Mouse (Mus musculus) embryo, embryonic 9.5 days (tissue): ENCODE measurements around the gene Utrn.

ENCODE experiments used
- DNase-seq: peaks from one replicate; pipeline ENCODE4 v3.0.0-alpha.2; 2017; ENCODE audit errors: extremely low spot score

Gene Utrn

DNA sequence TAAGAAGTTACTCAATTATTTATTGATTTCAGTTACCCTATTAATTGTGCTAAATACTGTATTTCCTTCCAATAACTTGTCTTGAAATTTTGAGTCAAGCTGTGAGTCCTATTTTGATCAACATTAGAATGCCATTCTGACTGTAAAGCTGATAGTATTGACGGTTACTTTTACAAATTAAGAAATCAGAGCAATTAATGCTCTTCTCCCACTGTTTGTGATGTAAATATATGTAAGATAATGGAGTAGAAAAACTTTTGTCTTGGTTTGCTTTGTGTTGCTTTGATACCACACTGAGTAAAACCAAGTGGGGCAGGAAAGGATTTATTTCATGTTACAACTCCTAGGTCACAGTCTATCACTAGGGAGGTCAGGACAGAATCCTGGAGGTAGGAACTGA lies 327.4 kb downstream of the Utrn start:
- DNase-seq, result no peak

DNA sequence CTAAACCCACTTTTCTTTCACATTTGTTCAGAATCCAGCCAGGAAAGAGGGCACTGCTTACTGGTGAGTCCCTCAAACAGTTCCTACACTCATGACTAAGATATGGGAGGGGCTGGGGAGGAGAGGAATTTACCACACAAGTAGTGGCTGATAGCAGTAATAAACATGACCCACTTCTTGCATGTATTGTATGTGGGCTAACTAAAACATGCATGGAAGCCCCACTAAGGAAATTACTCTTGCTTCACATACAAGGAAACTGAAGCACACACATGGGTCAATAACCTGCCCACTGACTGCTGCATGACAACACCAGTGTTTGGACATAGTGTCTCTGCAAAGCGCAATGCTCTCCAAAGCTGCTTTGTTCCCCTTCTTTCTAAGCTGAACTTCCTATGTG lies 333.9 kb downstream of the Utrn start:
- no peak for DNase-seq

DNA sequence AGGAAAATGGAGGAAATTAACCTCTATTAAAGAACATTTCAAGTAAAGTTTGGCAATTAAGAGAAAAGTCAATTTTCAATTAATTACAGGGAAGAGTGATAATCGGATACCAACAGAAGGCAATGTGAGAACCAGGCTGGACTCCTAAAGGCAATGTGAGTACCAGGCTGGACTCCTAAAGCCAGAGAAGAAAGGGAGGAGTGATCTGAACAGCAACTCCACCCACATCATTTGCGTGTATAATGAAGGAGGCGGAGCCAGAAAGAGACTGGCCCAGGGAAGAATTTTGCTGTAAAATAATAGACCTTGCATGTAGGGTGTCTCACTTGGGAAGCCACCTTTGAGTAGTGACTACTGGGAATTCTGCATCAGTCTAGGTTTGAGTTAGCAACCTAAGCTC lies 334.4 kb downstream of the Utrn start:
- no peak for DNase-seq

DNA sequence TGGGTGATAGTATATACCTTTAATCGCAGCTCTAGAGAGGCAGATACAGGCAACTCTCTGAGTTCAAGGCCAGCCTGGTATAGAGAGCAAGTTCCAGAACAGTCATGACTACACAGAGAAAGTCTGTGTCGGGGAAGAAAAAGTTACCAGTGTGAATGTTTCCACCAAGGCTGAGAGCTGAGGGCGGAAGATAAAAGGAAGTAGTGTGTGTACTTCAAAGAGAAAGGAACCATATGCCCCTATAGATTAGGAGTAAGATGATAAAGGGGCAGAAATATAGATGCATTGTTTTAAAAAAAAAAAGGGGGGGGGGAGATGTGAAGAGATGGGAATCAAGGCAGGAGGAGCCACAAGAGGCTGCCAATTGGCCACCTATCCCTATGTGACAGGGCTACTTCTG lies 334.9 kb downstream of the Utrn start:
- no peak for DNase-seq

DNA sequence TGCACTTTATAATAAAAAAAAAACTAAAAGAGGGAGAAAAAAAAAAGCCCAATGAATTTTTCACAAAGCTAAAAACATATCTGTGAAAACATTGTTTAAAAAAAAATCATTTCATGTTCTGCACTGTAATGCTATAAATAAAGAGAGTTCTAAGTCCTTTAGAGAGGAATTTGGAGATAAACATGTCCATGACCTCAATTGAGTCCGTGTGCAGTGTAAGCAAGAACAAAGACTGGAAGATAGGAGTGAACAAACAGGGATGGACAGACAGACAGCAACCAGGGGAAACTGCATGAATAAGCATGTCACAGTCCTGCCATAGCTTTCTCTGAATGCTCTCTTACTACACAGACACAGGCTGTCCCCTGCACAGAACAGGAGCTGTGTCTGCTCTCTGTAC lies 347.1 kb downstream of the Utrn start:
- DNase-seq, result no peak

DNA sequence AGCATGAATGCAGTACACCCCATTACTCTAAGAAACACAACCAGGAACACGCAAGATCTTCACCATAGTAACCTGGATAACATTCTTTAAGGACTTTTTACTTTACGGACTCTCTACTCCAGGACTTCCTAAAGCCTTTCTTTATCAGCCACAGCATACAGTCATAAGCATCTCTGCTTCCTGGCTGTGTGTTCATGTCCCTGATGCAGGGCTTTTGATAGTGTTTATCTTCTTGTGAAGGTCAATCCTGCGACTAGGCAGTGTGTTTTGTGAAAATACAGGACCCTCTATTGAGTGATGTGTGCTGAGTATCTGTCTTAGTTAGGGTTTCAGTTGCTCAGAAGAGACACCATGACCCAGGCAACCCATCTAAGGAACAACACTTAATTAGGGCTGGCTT lies 351.0 kb downstream of the Utrn start:
- DNase-seq, result no peak

DNA sequence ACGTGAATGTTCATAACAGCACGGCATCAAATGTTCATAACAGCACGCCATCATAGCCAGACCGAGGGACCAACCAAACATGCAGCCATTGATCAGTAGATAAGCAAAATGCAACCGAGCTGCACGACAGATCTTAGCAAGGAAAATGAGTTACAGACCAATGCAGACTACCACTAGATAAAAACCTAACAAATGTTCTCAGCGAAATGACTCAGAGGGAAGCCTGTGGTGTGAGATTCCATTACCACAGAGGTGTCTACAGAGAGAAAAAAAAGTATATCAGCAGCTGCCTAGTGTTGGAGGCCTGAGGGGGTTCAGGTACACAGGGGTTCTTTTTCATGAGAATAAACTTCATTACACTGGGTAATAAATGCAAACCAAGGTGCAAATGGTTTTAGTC lies 363.6 kb downstream of the Utrn start:
- no peak for DNase-seq

DNA sequence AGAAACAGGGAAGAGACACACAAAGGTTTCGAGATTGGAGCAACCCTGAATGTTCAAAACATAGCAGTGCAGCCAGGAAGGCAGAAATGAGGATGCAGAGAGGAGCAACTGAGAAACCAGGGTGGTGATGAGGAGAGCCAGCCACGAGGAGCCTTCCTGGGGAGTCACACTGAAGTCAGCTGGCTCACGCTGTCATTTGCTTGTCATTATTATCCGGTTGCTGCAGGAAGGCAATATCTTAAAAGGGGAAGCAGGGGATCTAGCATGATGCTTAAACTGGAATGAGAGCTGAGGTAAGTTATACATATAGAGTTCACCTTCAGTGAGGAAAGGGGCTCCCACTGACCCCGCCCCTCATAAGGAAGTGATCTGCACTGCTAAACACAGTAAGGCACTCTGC lies 368.7 kb downstream of the Utrn start:
- no peak for DNase-seq

DNA sequence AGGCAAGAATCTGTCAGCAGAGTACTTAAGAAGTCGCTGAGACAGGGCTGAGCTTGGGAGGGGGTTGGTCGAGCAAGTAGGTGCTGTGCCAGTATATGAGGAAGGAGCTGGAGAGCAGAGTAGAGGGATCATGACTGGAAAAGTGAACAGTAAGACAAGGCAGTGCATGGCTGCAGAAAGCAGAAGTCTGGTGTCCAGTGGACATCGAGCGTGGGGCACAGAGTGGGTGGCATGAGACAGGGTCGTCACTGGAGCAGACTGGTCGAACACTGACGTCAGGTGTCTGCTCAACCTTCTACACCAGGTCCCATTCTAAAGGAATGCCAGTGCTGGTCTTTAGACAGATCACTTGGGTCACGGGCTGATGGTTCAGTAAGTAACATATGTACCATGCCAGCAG lies 371.6 kb downstream of the Utrn start:
- DNase-seq, result no peak

DNA sequence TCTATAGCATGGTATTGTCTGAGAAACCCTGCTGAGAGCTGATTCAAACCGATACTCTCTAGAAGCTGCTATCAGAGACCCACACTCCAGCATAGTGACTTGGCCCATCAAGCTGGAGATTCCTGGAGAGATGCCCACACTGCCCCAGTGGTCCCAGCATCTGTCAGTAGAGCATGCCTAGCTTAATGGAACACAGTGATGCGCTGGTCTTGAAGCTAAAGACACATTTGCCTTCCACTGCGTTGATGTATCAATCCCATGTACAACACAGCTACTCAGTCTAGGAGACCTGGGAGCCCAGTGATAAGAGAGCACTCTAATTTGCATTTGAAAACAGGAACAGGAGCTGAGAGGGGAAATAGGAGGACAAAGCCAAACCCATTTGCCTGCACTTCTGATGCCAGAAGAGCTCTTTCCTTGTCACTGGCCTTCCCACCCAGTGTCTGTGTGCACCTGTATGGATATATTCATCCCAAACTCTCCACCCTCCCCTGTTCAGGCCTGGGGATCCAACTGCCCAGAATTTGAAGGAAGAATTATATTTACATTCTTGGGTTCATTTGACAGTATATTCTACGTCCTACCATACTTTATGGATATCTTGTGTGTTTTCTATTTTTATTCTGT lies 379.5 kb downstream of the Utrn start:
- DNase-seq, result no peak

DNA sequence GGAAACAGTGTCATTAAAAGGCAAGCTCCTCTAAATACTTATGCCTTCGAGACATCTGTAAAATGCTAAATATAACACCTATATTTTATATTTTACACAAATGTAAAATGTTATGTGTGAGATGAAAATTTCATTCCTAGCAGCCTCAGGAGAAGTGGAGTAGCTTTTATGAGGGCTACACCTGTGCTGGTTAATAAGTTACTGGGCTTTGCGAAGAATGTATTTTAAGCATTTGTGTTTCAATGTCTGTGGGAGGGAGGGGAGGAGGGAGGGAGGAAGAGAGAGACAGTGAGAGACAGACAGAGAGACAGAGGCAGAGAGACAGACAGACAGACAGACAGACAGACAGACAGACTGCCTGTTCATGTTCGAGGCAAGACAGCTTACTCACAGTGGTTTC lies 380.6 kb downstream of the Utrn start:
- no peak for DNase-seq

DNA sequence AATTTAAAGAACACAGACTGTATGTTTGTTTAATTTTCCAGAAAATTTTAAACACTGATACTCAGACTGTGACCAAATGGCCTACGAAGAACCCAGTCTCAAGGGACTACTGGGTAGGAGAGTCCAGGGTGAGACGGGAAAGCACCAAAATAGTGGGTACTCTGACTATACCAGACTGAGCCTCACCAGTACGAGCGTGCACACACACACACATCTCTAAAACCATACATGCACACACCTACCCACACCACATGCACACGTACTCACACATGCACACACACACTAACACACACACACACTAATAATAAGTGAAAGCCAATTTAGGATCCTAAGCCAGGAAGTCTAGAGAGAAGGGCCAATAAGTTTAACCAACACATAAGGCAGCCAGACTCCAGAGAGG lies 381.0 kb downstream of the Utrn start:
- DNase-seq, result no peak

DNA sequence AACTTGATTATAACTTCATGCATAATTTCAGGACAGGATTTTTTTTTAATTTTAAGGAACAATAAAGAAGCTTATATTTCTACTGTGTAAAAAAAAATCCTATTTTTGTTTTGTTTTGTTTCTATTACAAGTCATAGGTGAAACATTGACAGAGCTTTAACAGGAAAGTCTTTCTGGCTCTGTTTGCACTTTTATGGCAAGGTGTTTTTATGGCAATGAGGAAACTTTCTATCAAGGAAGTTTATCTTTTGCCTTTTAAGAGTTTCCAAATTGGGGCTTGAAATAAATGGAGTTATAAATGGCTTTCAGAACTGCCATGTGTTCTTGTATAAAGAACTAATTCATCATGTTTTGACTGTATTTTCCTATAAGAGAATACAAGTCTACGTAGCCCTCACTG lies 385.7 kb downstream of the Utrn start:
- DNase-seq, result no peak

DNA sequence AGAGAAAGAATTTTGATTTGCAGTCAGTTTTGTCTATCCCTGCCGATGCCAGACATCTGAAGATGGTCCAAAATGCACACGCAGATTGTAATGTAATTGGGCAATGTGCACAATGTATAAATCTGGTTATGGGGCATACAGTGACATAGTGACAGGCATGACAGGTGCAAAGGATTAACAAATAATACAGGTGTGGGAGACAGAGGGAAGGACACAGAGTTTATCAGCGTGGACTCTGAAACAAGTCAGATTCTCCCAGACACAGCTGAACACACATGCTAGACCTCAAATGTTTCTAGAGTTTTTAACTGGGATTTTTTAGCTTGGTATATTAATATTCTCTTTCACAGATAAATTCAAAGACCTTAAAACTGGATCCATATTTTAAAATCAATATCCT lies 386.2 kb downstream of the Utrn start:
- DNase-seq, result no peak

DNA sequence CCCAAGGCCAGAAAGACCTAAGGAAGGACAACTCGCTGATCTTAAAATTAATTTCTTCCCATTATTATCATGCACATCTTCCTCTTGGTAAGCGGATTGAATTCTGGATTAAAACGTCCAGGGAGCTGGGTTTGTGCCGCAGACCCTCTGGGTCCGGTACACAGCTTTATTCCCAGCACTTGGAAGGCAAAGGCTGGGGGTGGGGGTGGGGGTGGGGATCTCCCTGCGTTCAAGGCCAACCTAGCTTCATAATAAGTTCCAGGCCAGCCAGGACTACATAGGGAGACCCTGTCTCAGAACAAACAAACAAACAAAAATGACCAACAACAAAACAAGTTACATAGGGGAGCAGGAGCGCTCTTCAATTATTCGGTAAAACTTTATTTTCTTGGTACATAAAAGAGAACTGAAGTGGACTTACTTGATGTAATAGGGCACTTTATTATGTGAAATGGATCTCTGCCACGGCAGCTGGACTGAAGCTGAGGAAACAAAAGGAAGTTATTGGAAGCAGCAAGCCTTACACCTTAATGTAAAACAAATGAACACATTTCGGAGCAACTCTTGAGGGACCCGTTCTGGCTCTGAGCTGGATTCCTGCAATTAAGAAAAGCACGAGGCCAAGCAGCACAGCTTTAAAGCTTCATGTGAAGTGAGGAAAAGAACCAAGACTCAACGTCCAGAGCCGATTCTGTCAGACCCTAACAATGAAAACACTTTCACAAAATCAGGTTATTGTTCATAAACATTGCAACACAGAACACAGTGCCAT lies 394.1 kb downstream of the Utrn start:
- no peak for DNase-seq

DNA sequence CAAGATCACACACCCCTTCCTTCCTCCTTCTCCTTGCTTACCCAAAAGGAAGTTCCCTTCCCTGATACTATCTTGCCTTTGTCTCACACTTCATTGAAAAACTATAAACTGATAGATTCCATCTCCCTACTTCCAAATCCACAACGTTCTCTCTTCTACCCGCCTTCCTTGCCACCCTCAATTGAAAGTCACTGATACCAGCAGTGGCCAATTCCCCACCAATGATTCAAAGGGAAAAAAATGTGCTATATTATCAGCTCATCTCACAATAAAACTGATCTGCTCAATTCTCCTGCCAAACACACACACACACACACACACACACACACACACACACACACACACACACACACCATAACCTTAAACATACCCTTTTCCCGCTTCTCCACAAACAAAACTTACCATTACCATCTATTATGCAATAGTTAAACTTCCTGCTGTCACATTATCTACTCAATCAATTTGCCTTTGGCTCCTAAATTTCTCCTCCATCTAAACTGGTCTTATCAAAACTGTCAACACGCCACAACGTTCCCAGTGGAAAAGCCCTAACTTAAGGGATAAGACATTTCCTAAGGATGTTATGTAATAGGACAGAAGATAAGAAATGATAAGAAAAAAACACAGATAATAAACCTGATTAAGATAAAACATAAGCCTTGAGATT lies 399.6 kb downstream of the Utrn start:
- DNase-seq, result no peak

DNA sequence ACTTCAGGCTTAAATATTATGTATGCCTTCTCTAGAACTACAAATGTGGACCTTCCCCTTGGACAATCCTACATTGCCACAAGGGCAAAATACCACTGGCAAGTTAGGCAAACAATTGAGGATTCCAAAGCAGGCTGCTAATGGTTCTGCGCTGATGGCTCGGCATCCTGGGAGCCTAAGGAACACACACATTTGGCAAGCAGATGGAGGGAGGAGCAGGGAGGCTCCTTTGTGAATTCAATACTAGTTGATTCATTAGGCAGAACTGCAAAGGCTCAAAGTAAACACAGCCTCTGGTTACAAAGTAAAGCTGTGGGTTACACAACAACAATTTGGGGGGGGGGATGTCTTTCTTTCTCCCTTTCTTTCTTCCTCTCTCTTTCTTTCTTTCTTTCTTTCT lies 401.6 kb downstream of the Utrn start:
- DNase-seq, result peak; percentile 34

DNA sequence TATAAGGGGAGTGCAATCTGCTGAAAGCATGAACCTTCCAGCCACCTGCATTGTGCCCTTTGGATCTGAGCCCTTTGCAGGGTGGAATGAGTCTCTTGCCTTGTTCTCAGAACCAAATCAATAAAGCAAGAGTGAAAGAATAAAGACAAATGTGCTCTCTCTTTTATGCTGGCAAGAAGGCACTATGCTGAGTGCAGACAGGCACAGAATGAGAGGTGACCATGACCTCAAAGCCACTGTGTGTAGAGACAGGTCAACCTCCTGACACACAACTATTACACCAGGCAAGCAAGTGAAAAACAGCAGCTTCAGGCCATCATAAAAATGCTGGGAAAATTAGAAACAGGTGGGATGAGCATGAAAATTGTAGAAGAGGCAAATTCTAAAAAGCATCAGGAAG lies 408.2 kb downstream of the Utrn start:
- no peak for DNase-seq

DNA sequence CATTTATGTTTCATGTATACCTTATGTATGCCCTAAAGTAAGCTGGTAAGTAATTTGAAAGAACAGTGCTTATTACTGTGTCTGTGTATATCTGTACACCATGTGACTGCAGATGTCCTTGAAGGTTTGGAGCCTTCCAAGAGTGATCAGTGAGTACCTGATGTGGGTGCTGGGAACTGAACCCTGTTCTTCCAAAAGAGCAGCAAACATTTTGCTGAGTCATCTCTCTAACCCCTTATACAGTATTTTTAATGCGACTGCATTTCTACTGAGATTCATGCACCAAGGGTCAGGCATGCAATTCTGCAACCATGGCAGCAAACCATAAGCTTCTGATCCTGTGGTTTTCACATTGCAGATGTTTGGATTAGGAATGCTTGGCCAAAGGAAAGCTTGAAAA lies 412.3 kb downstream of the Utrn start:
- no peak for DNase-seq

DNA sequence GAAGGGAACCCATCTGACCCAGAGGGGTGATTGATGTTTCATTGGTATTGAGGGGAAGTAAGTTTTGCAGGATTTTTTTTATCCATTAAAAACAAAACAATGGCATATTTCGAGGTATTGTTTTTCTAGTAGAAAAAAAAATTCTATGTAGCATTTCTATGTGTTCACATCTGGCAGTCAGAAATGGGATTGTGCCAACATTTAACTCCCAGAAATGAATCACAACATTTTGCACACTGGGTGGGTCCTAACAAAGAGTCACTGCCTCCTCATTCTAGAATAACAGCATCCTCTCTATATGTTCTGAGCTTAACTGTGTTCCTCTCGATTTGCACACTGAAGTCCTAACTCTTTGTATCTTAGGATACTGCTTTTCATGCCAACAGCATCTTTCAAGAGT lies 416.5 kb downstream of the Utrn start:
- no peak for DNase-seq

DNA sequence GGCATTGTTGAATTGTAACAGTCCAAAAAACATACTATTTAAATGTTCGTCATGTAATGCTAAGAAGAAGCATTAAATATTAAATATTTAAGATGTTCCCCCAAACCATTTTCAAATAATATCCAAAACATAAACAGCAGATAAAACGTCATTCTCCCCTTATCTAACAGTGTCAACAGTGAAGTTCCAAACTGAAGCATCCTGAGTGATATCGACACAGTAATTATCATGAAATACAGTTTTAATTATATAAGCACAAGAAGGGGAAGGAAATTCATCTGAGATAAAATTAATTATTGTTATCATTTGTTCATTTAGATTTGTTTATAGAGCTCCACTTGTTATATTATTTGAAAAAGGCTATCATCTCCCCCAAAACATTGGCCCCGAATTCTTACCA lies 425.0 kb downstream of the Utrn start:
- no peak for DNase-seq

DNA sequence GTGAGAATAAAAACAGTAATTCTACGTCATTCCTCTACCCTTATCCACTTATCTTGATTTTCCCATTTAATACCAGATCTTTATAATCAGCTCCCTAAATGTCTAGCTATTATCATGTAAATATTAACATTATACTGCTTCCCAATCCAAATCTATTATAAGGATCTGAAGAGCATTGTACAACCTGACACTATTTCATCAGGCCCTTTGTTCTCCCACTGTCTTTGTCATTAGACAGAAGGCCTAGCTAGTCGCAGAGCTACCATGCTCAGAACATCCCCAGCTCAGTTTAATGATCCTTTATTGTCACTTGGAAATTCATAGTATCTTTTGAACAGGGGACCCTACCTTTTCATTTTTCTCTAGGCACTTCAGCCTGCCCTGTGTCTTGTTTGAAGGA lies 436.0 kb downstream of the Utrn start:
- DNase-seq, result no peak

DNA sequence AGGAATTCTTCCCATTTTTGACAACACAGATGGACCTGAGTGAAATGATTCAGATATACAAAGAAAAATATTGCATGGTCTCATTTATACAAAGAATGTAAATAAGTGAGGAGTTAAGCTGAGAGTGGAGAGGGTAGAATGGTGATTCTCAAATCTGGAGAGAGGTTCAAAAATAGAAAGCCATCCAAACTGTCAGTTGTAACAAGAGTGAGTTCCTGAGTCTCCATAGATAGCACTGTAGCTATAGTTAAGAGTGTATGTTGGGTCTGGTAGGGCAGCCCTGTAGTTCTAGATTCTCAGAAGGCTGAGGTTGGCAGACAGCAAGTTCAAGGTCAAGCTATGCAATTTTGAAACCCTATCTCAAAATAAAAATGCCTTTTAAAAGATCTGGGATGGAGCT lies 438.8 kb downstream of the Utrn start:
- DNase-seq, result no peak
